Mouse (Mus musculus) ES-E14 (cell line): ENCODE results near the gene Aspm.
"Not testable (repeated sequence)": the region's sequence is repeated elsewhere in the genome, so short reads cannot be mapped to it uniquely, and the experiment has no call there.

Experiments used
- HCFC1 ChIP-seq: IDR thresholded peaks from 2 replicates; pipeline ENCODE4 v1.6.1; 2012; ENCODE audit warnings: low read length, inconsistent platforms, borderline replicate concordance; ENCODE audit not compliant: insufficient read depth
- MAFK ChIP-seq: IDR thresholded peaks from 2 replicates; pipeline ENCODE4 v1.6.1; 2014; ENCODE audit warnings: mild to moderate bottlenecking, low read depth, low read length, inconsistent platforms; ENCODE audit not compliant: insufficient read depth

GRCm38 (mm10) chr1:139443103-139443502 is 11.5 kb upstream of the Aspm start:
- TF ChIP-seq MAFK, HCFC1: not testable (repeated sequence)
